Mouse (Mus musculus) neural tube, embryonic 15.5 days (tissue): ENCODE data around the gene Limd1. TPM values are rescaled to one million over a fixed set of nuclear protein-coding genes. Genes with fewer than 3 reads are reported as not detected.
A peak's percentile ranks its signal among the peaks of the same experiment; 100 is the strongest.

Experiments
- ATAC-seq: fragments of 200-750 bp; cut with Nextera tagmentation; 2 replicates; pipeline ENCODE4 v1.8.0; 2017; ENCODE audit warnings: mild to moderate bottlenecking, moderate TSS enrichment, moderate library complexity; ENCODE audit not compliant: low FRiP score
- H3K27ac ChIP-seq: fragments of 300-500 bp; sonication (generic); replicated peaks from 2 replicates; pipeline ENCODE4 v1.5.1; 2015; ENCODE audit warnings: mild to moderate bottlenecking, inconsistent platforms
- H3K27me3 ChIP-seq: fragments of 300-500 bp; sonication (generic); replicated peaks from 2 replicates; pipeline ENCODE4 v1.6.1; 2015; ENCODE audit warnings: inconsistent platforms
- H3K36me3 ChIP-seq: fragments of 300-500 bp; sonication (generic); 2 replicates; pipeline ENCODE4 v1.6.1; 2015; ENCODE audit warnings: inconsistent platforms
- H3K4me1 ChIP-seq: fragments of 300-500 bp; sonication (generic); 2 replicates; pipeline ENCODE4 v1.6.1; 2015; ENCODE audit warnings: inconsistent platforms
- H3K4me2 ChIP-seq: fragments of 300-500 bp; sonication (generic); 2 replicates; pipeline ENCODE4 v1.6.1; 2015; ENCODE audit warnings: inconsistent platforms, mild to moderate bottlenecking, moderate library complexity
- H3K4me3 ChIP-seq: fragments of 300-500 bp; sonication (generic); replicated peaks from 2 replicates; pipeline ENCODE4 v1.5.1; 2015; ENCODE audit warnings: mild to moderate bottlenecking, inconsistent platforms
- H3K9ac ChIP-seq: fragments of 300-500 bp; sonication (generic); replicated peaks from 2 replicates; pipeline ENCODE4 v1.6.1; 2015; ENCODE audit warnings: mild to moderate bottlenecking, inconsistent platforms
- H3K9me3 ChIP-seq: fragments of 300-500 bp; sonication (generic); replicated peaks from 2 replicates; pipeline ENCODE4 v1.6.1; 2016; ENCODE audit warnings: inconsistent platforms
- WGBS: fragments of 180-500 bp; shearing (Covaris S2); methylation state at CpG from one replicate; pipeline ENCODE4 v1.1.7; 2015; ENCODE audit warnings: mixed read lengths; 5-methylcytosine and 5-hydroxymethylcytosine counted together
- polyA plus RNA-seq: library from polyadenylated mRNA; unstranded; fragments of >200 nt; fragmentation: Nextera tagmentation; extraction: Ambion mirVana; gene quantifications from 2 replicates; pipeline ENCODE4 v1.2.1, GENCODE M21; 2015

Gene Limd1
- polyA plus RNA-seq, 1 experiment from 2014 or later, result 10.9 TPM

DNA sequence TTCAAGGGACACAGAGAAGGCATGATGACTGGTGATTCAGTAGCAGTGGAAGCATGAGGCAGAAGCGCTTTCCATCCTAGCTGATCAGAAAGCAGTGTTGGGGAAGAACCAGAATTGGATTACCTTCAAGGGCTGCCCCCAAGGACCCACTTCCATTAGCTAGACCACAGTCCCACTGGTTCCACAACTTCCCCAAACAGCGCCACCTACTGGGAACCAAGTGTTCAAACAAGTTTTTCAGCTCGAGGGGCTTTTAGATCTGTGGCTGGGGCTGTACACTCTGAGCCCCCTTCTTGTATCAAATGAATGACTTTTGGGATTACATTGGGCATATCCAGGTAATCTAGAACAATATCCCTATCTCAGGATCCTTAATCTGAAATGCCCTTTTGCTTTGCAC is 45.2 kb downstream of the Limd1 start:
- Histone ChIP-seq H3K9me3 (no peaks in the 10 kb centered on the region), H3K27ac (no peak overlapping the region), H3K27me3 (no peaks in the 10 kb centered on the region), H3K4me2 (no peak overlapping the region), H3K9ac (no peak overlapping the region), H3K4me1 (peaks cover 15% of the 10 kb centered on the region), H3K4me3 (no peak overlapping the region), H3K36me3 (peaks cover 12% of the 10 kb centered on the region)
- WGBS, result 26% methylated on average over 3 of the region's 3 CpGs
- no peak for ATAC-seq

DNA sequence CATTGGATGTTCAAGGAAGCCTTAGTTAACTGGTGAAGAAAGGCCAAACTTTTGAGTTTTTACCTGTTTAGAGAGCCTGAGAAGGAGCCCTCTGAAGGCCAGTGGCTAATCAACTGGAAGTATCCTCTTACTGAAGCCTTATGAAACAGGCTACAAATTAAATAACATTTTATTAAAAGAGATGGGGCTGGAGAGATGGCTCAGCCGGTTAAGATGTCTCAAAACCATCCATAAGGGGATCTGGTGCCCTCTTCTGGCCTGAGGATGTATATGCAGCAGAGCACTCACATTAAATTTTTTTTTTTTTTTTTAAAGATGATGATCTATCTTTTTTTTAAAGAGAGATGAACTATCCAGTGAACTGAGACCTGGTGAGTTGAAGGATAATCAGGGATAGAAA is 46.6 kb downstream of the Limd1 start:
- peaks cover 15% of the 10 kb centered on the region for H3K4me1 ChIP-seq
- no peaks in the 10 kb centered on the region for H3K9me3 ChIP-seq
- H3K27me3 ChIP-seq, result no peaks in the 10 kb centered on the region
- H3K4me2 ChIP-seq, result no peak overlapping the region
- 2% methylated on average over 1 of the region's 1 CpGs for WGBS
- H3K4me3 ChIP-seq, result no peak overlapping the region
- H3K9ac ChIP-seq, result no peak overlapping the region
- H3K36me3 ChIP-seq, result no peaks in the 10 kb centered on the region
- H3K27ac ChIP-seq, result no peak overlapping the region; the same call in 1 of the 2 replicates
- ATAC-seq, result no peak

DNA sequence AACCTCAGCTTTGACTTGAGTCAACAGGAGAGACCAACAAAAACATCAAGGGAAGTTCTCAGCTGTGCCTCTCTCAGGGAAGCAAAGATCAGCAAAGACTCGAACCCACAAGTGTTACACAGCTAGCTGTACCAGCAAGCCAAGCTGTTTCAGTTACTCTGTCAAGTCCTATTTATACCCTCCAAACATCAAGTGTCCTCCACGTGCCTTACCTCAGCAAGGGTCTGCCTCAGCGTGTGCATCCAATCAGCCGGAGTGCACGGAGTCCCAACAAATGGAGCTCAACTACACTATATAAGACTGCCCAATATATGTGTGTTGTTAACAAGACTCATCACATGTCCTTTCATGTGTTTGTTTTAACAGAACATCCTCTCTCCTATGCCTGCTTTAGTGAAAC is 48.0 kb downstream of the Limd1 start:
- Histone ChIP-seq H3K9me3 (no peaks in the 10 kb centered on the region), H3K9ac (no peak overlapping the region), H3K27me3 (no peaks in the 10 kb centered on the region), H3K27ac (no peak overlapping the region), H3K4me3 (no peak overlapping the region), H3K36me3 (no peaks in the 10 kb centered on the region), H3K4me2 (no peak overlapping the region), H3K4me1 (peaks cover 28% of the 10 kb centered on the region)
- WGBS, result 82% methylated on average over 5 of the region's 5 CpGs
- no peak for ATAC-seq

DNA sequence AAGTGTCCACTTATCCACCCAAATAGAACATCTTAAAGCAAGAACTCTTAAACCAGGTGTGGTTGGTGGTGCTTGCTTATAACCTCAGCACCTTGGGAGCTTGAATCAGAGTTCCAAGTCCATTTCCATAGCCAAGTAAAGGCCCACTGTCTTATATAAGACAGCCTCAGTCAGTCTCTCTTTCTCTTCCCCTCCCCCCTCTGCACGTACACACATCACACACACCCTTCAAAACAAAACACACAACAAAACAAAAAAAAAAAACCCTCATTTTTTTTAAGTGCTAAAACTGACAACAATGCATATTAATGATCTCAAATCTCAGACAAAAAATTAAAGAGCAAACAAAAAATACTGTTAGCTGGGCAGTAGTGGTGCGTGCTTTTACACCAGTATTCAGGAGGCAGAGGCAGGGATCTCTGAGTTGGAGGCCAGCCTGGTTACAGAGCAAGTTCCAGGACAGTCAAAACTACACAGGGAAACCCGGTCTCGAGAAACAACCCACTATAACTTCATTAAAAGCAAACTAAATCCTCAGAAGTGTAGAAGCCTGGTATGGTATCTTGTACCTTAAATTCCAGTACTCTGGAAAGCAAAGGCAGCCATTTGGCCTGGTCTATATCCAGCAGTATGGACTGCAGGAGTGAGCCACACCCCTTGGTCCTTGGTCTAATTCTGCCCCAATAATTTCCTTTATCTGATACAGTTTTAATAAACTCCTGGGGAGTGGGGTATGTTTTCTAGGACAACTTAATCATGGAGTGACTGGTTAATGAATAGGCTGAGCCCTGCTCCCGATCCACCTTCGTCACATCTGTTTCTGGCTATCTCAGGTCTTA is 49.8 kb downstream of the Limd1 start:
- 16% methylated on average over 6 of the region's 6 CpGs for WGBS
- no peak for ATAC-seq
- Histone ChIP-seq H3K9ac (peak overlapping the region; percentile 56), H3K4me2 (peak overlapping the region; percentile 62), H3K9me3 (no peaks in the 10 kb centered on the region), H3K27ac (peak overlapping the region; percentile 90), H3K4me3 (peak overlapping the region; percentile 95), H3K27me3 (no peaks in the 10 kb centered on the region), H3K4me1 (peaks cover 37% of the 10 kb centered on the region), H3K36me3 (no peaks in the 10 kb centered on the region)

DNA sequence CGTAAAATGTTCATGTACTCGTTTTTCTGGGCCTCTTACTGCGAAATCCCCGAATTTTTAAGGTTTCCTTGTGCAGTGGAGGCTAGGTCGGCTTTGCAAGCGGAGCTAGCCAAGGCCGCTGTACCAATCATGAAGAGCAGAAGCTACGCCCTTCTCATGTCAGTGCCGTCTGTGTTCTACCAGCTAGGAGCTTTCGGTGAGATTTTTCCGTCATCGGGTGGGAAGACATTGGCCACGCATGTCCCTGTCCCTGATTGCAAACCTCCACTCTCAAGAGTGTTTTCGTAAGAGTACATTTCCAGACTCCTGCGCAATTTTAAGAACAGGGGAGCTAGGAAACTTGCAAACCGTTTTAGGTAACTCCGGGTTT is 50.4 kb downstream of the Limd1 start:
- WGBS, result 2% methylated on average over 17 of the region's 17 CpGs
- peak; percentile 56 for ATAC-seq
- Histone ChIP-seq H3K27ac (peak overlapping the region; percentile 90), H3K4me3 (peak overlapping the region; percentile 95), H3K4me2 (peak overlapping the region; percentile 62), H3K27me3 (no peaks in the 10 kb centered on the region), H3K9me3 (no peaks in the 10 kb centered on the region), H3K36me3 (no peaks in the 10 kb centered on the region), H3K9ac (peak overlapping the region; percentile 56), H3K4me1 (peaks cover 37% of the 10 kb centered on the region)

DNA sequence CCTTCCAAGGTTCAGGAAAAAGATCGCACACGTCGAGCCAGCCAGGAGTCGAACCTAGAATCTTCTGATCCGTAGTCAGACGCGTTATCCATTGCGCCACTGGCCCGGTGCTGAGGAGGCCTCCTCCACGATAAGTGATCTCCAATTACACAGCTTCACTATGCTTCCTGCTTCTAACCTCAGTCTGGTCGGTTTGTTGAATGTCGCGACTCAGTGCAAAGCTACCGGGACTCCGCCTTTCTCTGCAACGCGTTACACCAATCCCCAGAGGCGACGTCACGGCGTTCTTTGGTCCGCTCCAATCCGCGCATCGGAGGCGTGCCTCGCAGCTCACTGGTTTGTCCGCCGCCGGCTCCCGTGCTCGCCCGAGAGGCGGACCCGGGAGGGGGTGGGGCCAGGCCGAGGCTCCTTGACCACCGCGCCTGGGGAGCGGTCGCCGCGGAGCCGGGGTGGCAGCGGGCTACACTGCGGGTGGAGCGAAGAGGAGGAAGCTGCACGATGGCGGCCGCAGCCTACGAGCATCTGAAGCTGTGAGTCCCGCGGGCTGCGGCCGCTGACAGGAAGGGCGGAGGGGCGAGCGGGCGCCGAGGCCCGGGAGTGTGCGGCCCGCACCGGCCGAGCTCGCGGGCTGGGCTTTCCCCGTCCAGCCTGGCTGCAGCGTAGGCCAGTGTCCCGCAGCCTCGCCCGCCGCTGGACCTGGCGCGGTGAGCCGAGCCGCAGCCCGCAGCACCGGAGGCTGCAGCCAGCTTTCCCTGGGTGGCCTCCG is 51.1 kb downstream of the Limd1 start, which contains the start of gene Sacm1l:
Gene Sacm1l, plus strand, starts transcription at position 368 of the 766 bp plus-strand sequence.
- Histone ChIP-seq H3K9me3 (no peaks in the 10 kb centered on the region), H3K4me1 (peaks cover 37% of the 10 kb centered on the region), H3K9ac (peak within 1 kb of the TSS; percentile 90), H3K4me2 (peak within 1 kb of the TSS; percentile 68), H3K27me3 (no peaks in the 10 kb centered on the region), H3K27ac (peak within 1 kb of the TSS; percentile 90), H3K4me3 (peak within 1 kb of the TSS; percentile 95), H3K36me3 (no peaks in the 10 kb centered on the region)
- ATAC-seq, result peak; percentile 98
- under 1% methylated on average over 63 of the region's 79 CpGs for WGBS

DNA sequence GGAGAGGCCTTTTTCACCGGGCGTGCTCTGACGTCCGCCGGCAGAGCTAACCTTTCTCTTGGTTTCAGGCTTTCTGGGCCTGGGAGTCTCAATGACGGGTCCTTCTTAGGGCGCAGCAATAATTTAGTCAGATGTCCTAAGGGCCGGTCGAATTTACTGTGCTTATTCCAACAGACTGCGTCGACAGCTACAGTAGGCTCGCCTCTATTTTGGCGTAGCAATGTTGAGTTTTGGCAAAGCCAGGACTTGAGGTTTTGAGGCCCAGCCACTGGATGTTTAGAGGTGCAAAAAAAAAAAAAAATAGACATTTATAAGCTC is 51.6 kb downstream of the Limd1 start:
- Histone ChIP-seq H3K4me3 (peak overlapping the region; percentile 95), H3K4me1 (peaks cover 34% of the 10 kb centered on the region), H3K36me3 (no peaks in the 10 kb centered on the region), H3K27me3 (no peaks in the 10 kb centered on the region), H3K27ac (peak overlapping the region; percentile 90), H3K9me3 (no peaks in the 10 kb centered on the region), H3K9ac (peak overlapping the region; percentile 90), H3K4me2 (peak overlapping the region; percentile 68)
- ATAC-seq, result no peak; the same call in 1 of the 2 replicates
- under 1% methylated on average over 13 of the region's 13 CpGs for WGBS

DNA sequence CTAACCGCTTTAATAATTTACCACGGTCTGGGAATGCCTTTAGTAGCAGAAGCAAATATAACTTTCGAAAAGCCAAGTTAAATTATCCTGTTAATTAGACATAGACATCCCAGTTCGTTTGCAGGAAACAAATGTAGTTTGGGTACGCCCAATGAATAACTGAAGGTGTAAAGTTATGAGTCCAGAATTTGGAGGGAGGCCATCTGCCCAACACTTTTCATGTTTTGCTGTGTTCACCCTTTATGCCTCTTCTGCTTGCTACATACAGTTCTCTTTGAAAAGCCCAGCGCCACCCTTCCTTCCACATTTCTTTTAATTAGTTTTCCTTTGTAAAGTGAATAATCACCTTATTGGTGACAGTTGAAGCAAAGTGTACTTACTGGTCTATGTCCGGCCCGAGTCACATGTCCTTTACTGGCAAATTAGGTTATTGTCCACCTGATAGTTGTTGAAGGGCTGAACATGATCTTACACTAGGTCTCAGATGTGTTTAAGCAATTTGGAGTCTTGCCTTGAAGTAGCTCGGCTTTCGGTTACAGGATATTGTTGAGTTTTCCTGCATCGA is 52.1 kb downstream of the Limd1 start:
- Histone ChIP-seq H3K36me3 (no peaks in the 10 kb centered on the region), H3K4me1 (peaks cover 34% of the 10 kb centered on the region), H3K4me3 (peak overlapping the region; percentile 95), H3K27me3 (no peaks in the 10 kb centered on the region), H3K27ac (peak overlapping the region; percentile 90), H3K4me2 (peak overlapping the region; percentile 68), H3K9me3 (no peaks in the 10 kb centered on the region), H3K9ac (peak overlapping the region; percentile 90)
- no peak for ATAC-seq
- 38% methylated on average over 11 of the region's 11 CpGs for WGBS

DNA sequence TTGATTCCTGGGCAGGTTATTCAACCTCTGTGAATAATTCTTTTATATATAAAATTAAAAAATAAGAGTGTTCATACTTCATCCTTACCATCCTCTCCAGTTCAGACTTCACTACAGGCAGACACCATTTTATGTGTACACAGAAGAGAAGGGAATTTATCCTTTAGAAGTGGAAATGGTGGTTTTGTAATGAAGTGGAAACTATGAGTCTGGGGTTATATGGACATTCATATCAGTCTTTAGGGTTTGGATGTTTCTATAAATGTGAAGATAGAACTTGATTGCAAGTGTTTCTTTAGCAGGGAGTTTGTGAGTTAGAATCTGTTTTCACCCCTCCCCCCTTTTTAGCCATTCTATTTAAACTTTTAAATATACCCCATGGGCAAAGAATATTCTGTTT is 52.7 kb downstream of the Limd1 start:
- Histone ChIP-seq H3K36me3 (no peaks in the 10 kb centered on the region), H3K4me1 (peaks cover 34% of the 10 kb centered on the region), H3K9me3 (no peaks in the 10 kb centered on the region), H3K27me3 (no peaks in the 10 kb centered on the region), H3K4me3 (peak overlapping the region; percentile 95), H3K27ac (no peak overlapping the region), H3K9ac (0 out of 2 replicates have a peak overlapping the region, but pooled peaks have one; percentile 90), H3K4me2 (peak overlapping the region; percentile 68)
- ATAC-seq, result no peak

DNA sequence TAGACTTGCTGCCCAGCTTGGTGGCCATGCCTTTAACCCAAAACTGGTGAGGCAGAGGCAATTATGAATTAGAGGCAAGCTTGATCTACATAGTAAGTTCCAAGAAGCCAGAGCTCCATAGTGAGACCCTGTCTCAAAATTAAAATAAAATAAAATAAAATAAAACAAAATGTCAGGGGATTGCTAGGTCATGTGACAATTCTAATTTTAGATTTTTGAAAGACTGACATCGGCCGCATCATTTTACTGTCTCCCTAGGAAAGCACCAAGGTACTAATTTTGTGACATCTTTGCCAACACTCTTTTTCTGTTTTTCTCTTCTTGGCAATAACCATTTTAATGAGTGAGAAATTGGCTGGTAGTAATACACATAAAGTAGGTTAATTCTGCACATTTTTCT is 58.1 kb downstream of the Limd1 start:
- Histone ChIP-seq H3K4me3 (no peak overlapping the region), H3K27ac (no peak overlapping the region), H3K27me3 (no peaks in the 10 kb centered on the region), H3K9me3 (no peaks in the 10 kb centered on the region), H3K4me2 (no peak overlapping the region), H3K36me3 (no peaks in the 10 kb centered on the region), H3K4me1 (peaks cover 26% of the 10 kb centered on the region), H3K9ac (no peak overlapping the region)
- no peak for ATAC-seq
- WGBS, result 94% methylated on average over 2 of the region's 2 CpGs

DNA sequence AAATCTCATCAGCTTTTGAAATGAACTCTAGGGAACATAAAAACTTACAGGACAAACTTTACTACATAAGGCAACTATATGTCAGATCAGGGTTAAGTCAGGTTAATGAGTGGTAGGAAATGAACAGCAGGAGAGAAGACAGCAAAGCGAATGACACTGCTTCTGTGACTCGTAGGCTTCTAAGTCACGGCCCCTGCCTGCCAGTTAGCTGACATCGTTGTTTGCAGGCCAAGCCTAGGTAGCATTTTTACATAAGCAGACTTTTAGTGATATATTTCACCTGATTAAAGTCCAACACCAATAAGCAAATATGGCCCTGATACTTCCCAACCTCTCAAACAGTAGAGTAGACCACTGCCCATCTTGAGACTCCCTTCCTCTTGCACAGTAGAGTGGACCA is 59.7 kb downstream of the Limd1 start:
- no peak overlapping the region for H3K27ac ChIP-seq
- ATAC-seq, result no peak
- no peak overlapping the region for H3K4me3 ChIP-seq
- no peaks in the 10 kb centered on the region for H3K9me3 ChIP-seq
- 76% methylated on average over 4 of the region's 4 CpGs for whole genome bisulfite sequencing
- no peak overlapping the region for H3K9ac ChIP-seq
- H3K4me1 ChIP-seq, result peaks cover 17% of the 10 kb centered on the region; the same call in 1 of the 2 replicates
- no peaks in the 10 kb centered on the region for H3K27me3 ChIP-seq
- H3K4me2 ChIP-seq, result no peak overlapping the region
- peaks cover 3% of the 10 kb centered on the region; the same call in 1 of the 2 replicates for H3K36me3 ChIP-seq
